ENCODE assay signal across 8 mouse cellular contexts in the genomic region with DNA sequence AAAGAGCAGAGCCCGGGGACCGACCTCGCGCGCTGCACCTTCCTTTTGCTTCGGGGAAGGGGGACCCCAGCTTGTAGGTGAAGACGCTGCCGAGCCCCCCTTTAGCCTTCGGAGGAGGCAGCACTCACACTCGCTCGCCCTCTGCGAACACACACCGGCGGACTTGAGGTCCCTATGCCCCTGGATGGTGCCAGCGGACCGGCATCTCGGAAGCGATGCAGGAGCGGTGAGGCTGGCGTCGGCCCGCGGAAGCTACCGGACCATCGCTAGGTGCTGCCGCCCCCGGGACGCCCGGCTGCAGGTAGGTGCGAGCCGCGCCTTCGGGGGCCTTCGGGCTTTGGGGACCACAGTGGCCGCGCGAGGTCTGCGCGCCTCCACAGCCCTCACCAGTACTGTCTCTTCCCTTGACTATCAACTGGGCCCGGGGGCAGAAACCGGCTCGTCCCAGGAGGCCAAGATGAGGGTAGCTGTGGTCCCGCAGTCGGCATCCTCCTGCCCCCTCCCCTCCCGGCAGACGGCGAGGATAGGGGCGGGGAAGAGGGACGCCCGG. TPM values are rescaled to one million over a fixed set of nuclear protein-coding genes. Genes with fewer than 3 reads are reported as not detected.
DNase-seq lines count a peak whose midpoint lies in the region; ATAC-seq lines count a peak whose summit lies in the region.

No protein-coding gene starts in this region.

- 0% methylated on average over 44 of the region's 50 CpGs for WGBS in lung, embryonic 16.5 days
- WGBS in heart, embryonic 15.5 days: under 1% methylated on average over 44 of the region's 50 CpGs
- WGBS in neural tube, embryonic 14.5 days: under 1% methylated on average over 48 of the region's 50 CpGs

- peak; percentile 32; the same call in 1 of the 2 replicates for ATAC-seq in lung, embryonic 16.5 days (ENCODE audit: low read depth)
- peak; percentile 38; the same call in 1 of the 2 replicates for ATAC-seq in heart, embryonic 15.5 days (replicated peaks; ENCODE audit: insufficient number of reproducible peaks, insufficient read depth, low FRiP score, low read depth)
- peak; percentile 58 for ATAC-seq in neural tube, embryonic 14.5 days (ENCODE audit: low read depth)

- H3K4me1 ChIP-seq in lung, embryonic 16.5 days (replicated peaks; ENCODE audit: control insufficient read depth, insufficient read depth, low read length): peaks cover 10% of the 10 kb centered on the region
- peaks cover 19% of the 10 kb centered on the region for H3K4me1 ChIP-seq in heart, embryonic 15.5 days (replicated peaks)
- peaks cover 5% of the 10 kb centered on the region; the same call in 1 of the 2 replicates for H3K4me1 ChIP-seq in neural tube, embryonic 14.5 days (ENCODE audit: control insufficient read depth, insufficient read depth, low read length)

- peaks cover 25% of the 10 kb centered on the region for H3K27me3 ChIP-seq in lung, embryonic 16.5 days (ENCODE audit: control insufficient read depth, insufficient read depth, low read depth, low read length)
- peaks cover 31% of the 10 kb centered on the region for H3K27me3 ChIP-seq in heart, embryonic 15.5 days
- H3K27me3 ChIP-seq in neural tube, embryonic 14.5 days (ENCODE audit: control insufficient read depth, insufficient read depth, low read length): no peaks in the 10 kb centered on the region; the same call in 1 of the 2 replicates

- no peak overlapping the region for H3K27ac ChIP-seq in lung, embryonic 16.5 days (ENCODE audit: low read length)
- no peak overlapping the region for H3K27ac ChIP-seq in heart, embryonic 15.5 days
- peak overlapping the region; percentile 66; the same call in 1 of the 2 replicates for H3K27ac ChIP-seq in neural tube, embryonic 14.5 days (ENCODE audit: low read depth, low read length)

- H3K4me3 ChIP-seq in lung, embryonic 16.5 days (ENCODE audit: low read length): peak overlapping the region; percentile 59
- H3K4me3 ChIP-seq in heart, embryonic 15.5 days: peak overlapping the region; percentile 59
- peak overlapping the region; percentile 60 for H3K4me3 ChIP-seq in neural tube, embryonic 14.5 days (ENCODE audit: low read depth, low read length)

- intact Hi-C loops in left cerebral cortex, postnatal 4 days (cut with DNase I): no loop called here

- H3K9me3 ChIP-seq in lung, embryonic 16.5 days (ENCODE audit: control insufficient read depth, low read length): no peaks in the 10 kb centered on the region
- no peaks in the 10 kb centered on the region for H3K9me3 ChIP-seq in heart, embryonic 15.5 days (replicated peaks)
- H3K9me3 ChIP-seq in neural tube, embryonic 14.5 days (ENCODE audit: control insufficient read depth, low read length): no peaks in the 10 kb centered on the region

- peak overlapping the region; percentile 52 for H3K9ac ChIP-seq in lung, embryonic 16.5 days (ENCODE audit: low read length)
- H3K9ac ChIP-seq in heart, embryonic 15.5 days: peak overlapping the region; percentile 46; the same call in 1 of the 2 replicates
- H3K9ac ChIP-seq in neural tube, embryonic 14.5 days (replicated peaks; ENCODE audit: low read depth, low read length): peak overlapping the region; percentile 67

- H3K4me2 ChIP-seq in lung, embryonic 16.5 days (ENCODE audit: low read depth, low read length): peak overlapping the region; percentile 97
- peak overlapping the region; percentile 99 for H3K4me2 ChIP-seq in heart, embryonic 15.5 days
- peak overlapping the region; percentile 83 for H3K4me2 ChIP-seq in neural tube, embryonic 14.5 days (ENCODE audit: low read depth, low read length)

- DNase-seq in adrenal gland, adult 2 months: peak; percentile 11
- DNase-seq in adrenal gland, postnatal 14 days: no peak
- DNase-seq in lung, postnatal 10 days: no peak
- peak; percentile 16 for DNase-seq in left cerebral cortex, postnatal 4 days
- no peak for DNase-seq in spleen, postnatal 14 days (ENCODE audit: low spot score in 2 of 2)

- no peaks in the 10 kb centered on the region for H3K36me3 ChIP-seq in lung, embryonic 16.5 days (ENCODE audit: control insufficient read depth, insufficient read depth, low read length)
- H3K36me3 ChIP-seq in heart, embryonic 15.5 days: no peaks in the 10 kb centered on the region
- no peaks in the 10 kb centered on the region for H3K36me3 ChIP-seq in neural tube, embryonic 14.5 days (ENCODE audit: control insufficient read depth, insufficient read depth, low read length)

RNA-seq across cellular contexts. Expression of gene Fam19a2, which starts 1.5 kb away (rescaled TPM):
- 1 to 10 TPM in 1 of 2 experiments, under 1 TPM in 1; 0.52 to 1.0 TPM for total RNA-seq in adrenal gland, adult 2 months (2021)
- polyA plus RNA-seq in adrenal gland, adult 2 months (2012; rRNA removed): 0.12 and 0.13 TPM in 2 replicates
- total RNA-seq in adrenal gland, postnatal 14 days (2021): 1.2 and 1.7 TPM in 2 replicates
- polyA plus RNA-seq in lung, embryonic 16.5 days (2015; fragmentation: Nextera tagmentation; extraction: Ambion mirVana): 1.8 and 1.9 TPM in 2 replicates
- polyA plus RNA-seq in heart, embryonic 15.5 days (2015; fragmentation: Nextera tagmentation; extraction: Ambion mirVana): 0.55 and 0.96 TPM in 2 replicates
- total RNA-seq in left cerebral cortex, postnatal 4 days (2021): 100 to 1,000 TPM; 111 to 112 TPM
- polyA plus RNA-seq in neural tube, embryonic 14.5 days (2014; fragmentation: Nextera tagmentation; extraction: Ambion mirVana): 42.8 and 43.9 TPM in 2 replicates

Comparison
In these comparisons a context has a peak if more than half of its experiments do, and no peak if none do; other contexts are left out.
1. DNase-seq: peak in adrenal gland, adult 2 months (single experiment) and left cerebral cortex, postnatal 4 days (single experiment); none in adrenal gland, postnatal 14 days (single experiment), lung, postnatal 10 days (single experiment) and spleen, postnatal 14 days (0 of 2).
2. RNA of gene Fam19a2, which starts 1.5 kb away (polyA plus RNA-seq): 42.8 to 43.9 TPM in neural tube, embryonic 14.5 days; 1.8 to 1.9 TPM in lung, embryonic 16.5 days, 0.55 to 0.96 TPM in heart, embryonic 15.5 days and 0.12 to 0.13 TPM in adrenal gland, adult 2 months; every median in the first group is over 10 times any median in the second.
3. Peak in every context shown above with its lines, with median percentiles within 50 percentile points of each other: ATAC-seq, H3K4me2 ChIP-seq, H3K4me3 ChIP-seq and H3K9ac ChIP-seq.